Mouse (Mus musculus) cerebellum, postnatal 14 days (tissue): ENCODE measurements around the gene Iqgap1.
A peak's percentile ranks its signal among the peaks of the same experiment; 100 is the strongest.

Experiments
- DNase-seq, 2 experiments: peaks; one replicate each; pipeline ENCODE4 v3.0.0; 2021; ENCODE audit warnings: mixed read lengths in 2 of 2

The Iqgap1 gene

DNA sequence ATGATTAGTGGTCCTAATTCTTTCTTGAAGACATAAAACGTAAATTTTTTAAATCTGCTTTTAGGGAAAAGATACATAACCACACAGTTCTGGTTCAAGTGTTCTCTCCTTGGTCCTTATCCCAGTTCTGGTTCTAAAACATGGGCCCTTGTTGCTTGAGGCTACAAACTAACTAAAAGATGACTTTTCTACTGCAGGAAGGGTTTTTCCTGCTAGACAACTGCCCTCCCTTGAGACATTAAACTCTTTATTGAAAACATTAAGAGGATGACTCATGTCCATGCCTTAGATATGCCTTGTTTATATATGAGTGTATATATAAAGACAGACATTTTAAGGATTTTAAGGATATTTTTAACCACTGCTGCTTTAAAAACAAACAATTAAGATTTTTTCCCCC, 17.4 kb upstream of the Iqgap1 start:
- DNase-seq: no peak

DNA sequence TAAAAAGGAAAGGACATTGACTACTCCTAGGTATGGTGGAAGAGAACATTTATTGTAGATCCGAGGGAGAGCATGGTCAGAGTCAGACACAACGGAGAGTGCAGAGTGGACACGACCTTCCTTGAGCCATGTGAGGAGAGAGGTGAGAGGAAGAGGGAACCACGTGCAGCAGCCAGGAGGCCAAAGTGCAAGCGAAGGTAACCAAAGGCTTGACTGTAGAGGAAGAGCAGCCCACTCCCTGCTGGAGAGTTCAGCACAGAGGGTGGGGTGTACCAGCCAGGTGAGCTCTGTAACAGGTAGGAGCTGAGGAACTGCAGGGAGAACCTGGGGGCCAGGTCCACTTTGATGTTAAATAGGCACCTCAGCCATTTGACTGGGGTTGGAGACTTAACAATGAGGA, 16.4 kb upstream of the Iqgap1 start:
- DNase-seq: no peak

DNA sequence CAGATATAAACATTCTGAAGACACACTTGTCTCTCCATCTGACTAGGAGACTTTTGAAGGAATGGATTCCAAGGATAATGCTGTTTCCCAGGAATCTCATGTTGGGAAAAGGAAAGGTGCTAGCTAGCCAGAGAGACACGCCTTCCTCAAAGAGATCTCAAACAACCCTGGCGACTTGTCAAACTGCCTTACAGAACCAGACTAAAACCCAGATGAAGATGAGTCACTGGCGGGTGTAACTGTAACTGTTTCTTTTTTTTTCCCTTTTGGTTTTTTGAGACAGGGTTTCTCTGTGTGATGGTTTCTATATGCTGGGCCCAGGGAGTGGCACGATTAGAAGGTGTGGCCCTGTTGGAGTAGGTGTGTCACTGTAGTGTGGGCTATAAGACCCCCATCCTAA, 15.2 kb upstream of the Iqgap1 start:
- DNase-seq: no peak

DNA sequence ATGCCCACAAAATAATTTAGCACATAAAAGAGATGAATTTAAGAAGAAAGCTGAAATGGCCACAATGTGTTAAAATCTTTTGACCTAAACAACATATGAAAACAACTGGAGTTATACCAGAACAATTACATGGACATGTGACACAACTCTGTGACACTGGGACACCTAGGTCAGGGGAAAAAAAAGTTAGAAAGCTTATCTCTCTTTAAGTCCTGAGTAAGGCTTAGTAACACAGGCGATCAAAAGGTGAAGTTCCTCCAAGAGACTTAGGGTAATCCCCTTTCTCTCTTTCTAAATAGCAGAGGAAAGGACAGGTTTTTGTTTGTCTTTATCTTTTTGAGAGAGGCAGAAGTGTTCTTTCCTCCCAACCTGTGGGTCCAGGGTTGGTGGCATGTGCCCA, 14.5 kb upstream of the Iqgap1 start:
- no peak for DNase-seq

DNA sequence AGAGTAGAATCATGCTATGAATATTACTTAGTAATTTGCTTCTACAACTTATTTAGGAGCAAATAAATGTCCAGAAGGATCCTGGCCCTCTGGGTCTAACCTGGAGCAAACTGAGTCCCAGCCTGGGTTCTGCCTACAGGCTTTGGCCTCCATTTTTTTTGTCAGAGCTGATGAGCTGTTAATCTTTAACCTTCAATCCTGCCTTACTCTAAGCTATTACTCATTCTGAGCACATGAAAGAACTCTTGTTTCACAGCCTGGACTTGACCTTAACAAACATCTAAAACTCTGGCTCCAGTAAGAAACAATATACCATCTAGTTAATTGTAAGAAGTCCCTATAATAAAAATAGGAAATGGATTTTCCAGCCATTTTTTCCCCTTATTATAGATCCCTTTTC, 14.0 kb upstream of the Iqgap1 start:
- DNase-seq: no peak

DNA sequence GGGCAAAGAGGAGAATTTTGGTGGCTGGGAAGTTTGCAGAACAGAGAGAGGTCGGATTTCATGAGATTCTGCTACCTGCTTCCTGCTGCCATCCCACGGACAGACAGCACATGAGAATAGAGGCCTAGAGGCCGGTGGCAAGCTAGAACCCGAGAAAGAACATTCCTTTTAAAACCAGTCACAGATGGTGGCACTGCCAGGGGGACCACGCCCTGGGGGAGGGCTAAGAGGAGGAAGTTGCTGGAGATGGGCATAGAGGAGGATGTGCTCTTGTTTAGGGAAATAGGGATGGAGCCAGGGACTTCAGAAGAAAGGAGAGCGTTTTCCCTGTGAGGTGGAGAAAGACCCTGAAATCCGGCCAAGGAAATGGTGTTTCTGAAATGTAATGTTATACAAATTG, 12.5 kb upstream of the Iqgap1 start:
- no peak for DNase-seq

DNA sequence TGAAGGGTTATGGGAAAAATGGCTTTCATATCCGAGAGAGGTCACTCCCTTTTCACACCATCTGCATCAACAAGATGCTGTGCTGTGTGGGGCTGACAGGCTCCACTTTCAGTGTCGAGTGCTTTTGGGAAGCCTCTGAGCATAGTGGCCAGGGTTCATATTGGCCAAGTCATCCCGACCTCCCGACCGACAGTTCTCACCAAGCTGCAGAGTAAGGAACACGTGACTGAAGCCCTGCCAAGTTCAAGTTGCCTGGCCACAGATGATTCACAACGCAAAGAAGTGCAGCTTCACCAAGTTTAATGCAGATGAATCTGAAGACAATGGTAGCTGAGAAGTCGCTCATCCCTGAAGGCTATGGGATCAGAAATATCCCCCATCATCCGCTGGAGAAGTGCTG, 12.0 kb upstream of the Iqgap1 start:
- no peak for DNase-seq

DNA sequence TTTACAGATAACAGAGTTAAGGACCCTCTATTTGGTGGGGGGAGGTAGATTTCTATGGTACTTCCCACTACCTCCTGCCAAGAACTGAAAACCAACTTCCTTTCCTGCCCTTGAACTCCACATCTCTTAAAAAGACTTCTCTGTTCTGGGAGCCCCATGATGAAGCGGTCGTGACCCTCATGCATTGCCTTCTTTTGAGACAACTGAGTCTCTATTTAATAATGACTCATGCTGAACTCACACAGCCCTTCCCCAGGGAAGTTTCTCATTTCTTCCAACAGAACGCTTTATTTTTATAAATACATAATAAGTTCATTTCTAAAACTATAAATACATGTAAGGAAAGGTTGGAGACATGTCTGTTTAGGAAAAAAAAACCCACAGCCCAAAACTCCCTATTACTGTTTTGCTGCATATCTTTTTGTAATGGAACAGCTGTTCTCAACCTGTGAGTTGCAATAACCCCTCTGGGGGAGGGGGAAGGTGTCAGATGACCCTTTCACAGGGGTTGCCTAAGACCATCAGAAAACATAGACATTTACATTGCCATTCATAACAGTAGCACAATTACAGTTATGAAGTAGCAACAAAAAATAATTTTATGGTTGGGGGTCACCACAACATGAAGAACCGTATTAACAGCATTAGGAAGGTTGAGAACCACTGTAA, 10.3 kb upstream of the Iqgap1 start:
- DNase-seq: no peak

DNA sequence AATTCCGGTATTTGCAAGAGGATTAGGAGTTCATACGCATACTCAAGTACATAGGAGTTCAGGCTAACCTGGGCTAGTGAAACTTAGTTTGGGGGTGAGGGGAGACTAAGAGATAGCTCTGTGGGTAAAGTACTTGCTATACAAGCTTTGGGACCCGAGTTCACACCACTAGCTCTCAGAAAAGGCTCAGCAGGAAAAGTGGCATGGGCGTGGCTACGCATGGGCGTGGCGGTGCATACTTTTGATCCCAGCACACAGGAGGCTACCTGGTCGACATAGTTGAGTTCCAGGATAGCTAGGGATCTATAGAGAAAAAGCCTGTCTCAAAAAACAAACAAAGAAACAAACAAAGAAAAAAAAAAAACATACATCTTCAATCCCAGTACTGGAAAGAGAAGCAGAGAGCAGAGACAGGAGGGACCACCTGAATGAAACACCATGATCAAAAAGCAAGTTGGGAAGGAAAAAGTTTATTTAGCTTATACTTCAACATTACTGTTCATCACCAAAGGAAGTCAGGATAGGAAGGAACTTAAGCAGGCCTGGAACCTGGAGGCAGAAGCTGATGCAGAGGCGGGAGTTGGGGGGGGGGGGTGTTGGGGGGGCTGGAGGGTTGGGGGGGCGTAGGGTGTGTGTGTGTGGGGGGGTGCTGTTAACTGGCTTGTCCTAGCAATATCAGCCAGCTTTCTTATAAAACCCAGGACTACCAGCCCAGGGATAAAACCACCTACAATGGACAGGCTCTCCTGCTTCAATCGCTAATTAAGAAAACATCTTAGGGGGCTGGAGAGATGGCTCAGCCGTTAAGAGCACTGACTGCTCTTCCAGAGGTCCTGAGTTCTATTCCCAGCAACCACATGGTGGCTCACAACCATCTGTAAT, 8.1 kb upstream of the Iqgap1 start:
- no peak for DNase-seq

DNA sequence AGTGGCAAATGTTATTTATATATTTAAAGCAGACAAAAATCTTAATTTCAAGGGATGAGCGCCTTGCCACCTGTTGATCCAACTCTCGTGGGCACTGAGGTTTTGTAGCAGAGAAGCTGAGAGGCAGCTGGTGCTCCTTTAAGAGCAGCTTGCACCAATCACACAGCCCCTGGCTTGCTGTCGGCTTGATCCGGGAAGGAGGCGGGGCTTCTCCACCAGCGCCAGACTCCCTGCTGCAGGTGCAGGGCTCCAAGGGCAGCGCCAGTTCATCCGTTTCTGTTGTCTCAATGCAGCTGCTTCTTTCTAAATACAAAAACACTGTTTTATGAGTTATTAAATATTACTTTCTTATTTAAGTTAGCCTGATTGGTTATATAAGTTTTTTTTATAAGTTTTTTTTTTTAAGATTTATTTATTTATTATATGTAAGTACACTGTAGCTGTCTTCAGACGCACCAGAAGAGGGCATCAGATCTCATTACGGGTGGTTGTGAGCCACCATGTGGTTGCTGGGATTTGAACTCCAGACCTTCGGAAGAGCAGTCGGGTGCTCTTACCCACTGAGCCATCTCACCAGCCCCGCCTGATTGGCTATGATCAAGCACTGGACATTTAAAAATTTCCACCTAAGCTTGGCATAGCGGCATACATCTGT, 7.3 kb upstream of the Iqgap1 start:
- peak; percentile 41 to 61 for DNase-seq

DNA sequence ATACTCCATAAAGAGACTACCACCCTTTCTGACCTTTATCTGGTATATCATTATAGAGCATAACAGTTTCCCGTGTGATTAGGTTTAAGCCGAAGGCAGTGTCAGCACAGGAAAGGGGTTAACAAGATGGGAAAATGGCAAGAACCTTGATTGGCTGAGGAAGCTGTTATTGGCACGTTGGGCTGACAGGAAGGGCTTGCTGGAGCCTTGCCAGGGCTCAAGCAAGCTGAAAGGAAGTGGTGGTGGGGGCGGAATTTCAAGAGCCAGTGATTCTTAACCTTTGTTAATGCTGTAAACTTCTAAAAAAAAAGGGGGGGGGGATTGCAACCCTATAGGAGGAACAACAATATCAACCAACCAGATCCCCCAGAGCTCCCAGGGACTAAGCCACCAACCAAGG, 6.4 kb upstream of the Iqgap1 start:
- DNase-seq: peak in 1 of 2 experiments; percentile 49

DNA sequence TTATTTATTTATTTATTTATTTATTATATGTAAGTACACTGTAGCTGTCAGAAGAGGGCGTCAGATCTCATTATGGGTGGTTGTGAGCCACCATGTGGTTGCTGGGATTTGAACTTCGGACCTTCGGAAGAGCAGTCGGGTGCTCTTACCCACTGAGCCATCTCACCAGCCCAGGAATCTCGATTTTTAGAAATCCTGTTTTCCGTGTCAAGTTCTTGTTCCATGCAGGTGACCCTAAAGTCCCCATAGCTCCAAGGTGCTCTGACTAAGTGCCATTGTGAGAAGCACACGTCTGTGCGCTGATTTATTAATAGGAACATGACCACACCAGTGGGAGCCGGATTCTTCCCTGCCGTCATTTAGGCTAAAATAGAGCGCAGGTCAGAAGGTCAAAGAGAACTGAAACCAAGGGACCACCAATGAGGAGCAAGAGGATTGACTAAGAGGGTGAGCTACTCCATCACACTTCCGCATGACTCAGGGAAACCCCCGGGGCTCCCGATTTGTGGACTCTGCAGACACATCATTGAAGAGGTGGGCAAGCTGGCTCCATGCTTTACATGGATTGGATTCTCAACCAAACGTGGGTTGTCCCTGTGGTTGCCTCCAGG, 4.5 kb upstream of the Iqgap1 start:
- DNase-seq: no peak

DNA sequence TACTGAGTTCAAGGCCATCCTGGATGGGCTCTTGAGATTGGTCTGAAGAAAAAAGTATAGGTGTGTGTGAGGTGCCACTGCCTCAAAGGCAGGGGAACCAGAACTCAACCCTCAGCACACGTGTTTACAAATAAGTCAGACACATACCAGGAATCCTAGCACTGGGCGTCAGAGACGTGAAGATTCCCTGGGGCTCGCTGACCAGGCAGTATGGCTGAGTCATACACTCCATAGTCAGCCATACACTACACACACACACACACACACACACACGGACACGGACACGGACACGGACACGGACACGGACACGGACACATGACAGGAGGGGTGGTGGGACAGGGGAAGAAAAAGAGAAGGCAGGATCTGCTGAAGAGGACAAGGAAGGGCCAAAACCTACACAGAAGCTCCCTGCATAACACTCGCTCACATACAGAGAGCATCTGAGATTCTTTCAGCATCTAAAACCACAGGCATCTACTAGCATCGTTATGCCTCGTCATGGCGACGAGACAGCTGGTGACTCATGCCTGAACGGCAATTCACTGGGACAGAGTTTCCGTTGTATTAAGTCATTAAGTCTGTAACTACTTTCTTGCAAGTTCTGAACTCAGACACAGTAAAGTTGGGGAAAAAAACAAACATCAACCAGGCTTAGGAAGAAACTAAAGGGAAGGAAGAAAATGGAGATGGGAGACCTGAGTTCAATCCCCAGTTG, 2.5 kb upstream of the Iqgap1 start:
- DNase-seq: no peak

DNA sequence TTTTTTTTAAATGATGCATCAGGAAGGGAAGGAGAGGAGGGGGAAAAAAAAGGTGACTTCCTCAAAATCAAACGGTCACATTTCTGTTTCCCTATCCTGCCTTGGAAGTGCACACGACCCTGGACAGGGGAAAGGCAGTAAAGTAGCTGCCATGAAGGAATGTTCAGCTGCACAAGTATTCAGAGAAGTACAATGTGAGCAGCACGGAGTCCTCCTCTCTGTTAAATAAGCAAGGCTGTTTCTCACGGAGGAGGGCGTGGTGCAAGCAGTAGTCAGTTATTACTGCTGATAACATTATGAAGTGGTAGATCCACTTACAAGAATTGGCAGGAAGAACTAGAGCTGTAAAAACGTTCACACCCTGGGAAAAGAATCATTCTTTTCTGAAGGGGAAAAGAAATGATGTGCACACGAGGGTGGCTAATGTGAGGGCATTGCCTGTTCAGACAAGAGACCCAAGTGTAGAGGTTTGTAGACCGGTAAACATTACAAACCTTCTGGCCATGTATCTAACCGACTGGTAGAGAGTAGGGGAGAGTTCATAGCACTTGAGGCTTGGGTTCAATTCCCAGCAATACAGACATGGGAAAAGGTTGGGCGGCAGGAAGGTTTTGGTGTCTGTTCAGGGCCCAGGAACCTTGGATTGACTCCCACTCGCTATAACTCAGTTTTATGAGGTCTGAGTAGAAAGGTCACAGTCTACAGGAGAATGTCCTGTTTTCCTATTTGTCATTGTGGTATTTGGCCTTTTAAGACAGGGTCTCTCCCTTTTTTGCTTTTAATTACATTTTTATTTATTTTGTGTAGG, 1.7 kb downstream of the Iqgap1 start:
- DNase-seq: no peak

DNA sequence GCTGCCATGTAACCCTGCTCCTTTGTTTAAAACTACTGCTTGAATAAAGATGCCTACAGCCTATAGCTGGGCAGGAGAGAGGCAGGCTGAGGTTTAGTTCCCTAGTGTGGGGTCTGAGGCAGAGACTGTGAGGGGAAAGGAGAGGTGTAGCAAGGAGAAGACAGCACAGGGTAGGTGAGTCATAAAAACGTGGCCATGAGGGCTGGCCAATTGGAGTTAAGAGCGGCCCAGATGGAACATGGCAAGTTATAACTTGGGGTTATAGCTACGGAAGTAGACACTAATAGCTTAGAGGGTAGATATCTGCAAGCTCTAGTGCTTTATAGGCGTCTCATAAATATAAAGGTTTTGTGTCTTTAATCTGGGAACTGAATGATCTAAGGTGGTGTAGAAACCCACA, 2.5 kb downstream of the Iqgap1 start:
- DNase-seq: no peak

DNA sequence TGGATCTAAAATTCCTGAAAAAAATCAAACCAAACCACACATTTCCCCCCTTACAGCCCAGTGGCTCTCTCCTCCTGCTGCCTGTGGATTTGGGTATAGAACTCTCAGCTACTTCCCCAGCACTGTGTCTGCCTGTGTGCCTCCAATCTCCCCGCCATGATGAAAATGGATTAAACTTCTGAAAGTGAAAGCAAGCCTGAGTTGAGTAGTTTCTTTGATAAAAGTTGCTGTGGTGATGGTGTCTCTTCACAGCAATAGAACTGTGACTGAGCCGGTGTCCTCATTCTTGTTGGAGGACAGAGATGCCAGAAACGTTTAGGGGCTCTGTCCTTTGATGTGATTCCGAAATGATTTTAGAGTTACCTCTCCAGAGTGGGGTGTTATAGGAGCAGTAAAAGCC, 4.9 kb downstream of the Iqgap1 start:
- no peak for DNase-seq

DNA sequence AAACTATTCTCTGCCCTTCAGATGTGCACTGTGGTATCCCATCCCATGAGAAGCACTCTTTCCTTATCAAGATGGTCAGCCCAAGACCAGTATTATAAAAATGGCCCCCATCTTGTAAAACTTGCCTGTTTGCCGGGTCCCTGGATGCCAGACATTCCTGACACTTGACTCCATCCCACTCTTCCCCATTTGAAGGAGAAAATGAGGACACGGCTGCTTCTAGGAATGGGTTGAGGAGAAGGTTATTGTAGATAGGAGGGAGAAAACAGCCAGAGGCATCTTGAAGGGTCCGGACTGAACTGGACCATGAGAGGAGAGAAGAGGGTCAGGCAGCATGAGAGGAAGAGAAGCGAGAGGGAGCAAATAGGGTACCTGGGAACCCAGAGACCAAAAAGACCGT, 9.1 kb downstream of the Iqgap1 start:
- DNase-seq: no peak

DNA sequence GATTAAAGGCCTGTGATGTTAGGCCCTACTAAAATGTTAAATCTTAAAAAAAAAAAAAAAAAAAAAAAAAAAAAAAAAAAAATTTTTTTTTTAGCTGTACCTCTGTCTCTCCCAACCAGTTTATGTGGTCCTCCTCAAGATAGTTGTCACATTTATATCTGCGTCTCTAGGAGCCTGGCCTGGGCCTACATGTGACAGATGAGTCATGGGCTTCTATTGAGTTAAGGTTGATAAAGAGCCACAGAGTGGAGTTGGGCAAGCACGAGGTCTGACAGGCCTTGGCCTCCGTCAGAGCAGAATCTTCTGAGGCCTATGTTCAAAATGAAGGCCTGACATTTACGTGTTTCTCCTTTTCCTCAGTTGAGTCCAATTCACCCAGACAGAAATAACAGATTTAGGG, 12.4 kb downstream of the Iqgap1 start:
- DNase-seq: no peak

DNA sequence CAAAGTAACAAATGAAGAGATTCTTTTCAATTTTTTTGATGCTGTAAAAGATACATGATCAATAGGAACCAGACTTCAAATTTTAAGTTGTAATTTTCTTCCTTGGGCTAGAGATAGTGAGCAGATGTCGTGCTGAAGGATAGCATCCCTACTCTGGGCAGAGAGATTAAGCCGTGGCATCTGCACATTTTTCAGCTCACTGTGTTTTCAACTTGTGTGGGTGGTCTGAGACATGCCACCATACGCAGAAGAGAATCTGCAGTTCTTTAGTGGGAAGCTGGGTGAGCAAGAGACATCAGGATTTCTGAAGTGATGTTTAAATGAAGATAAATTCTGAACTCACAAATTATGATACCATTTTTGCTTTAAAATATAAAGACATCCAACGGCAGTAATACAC, 19.4 kb downstream of the Iqgap1 start:
- no peak for DNase-seq

DNA sequence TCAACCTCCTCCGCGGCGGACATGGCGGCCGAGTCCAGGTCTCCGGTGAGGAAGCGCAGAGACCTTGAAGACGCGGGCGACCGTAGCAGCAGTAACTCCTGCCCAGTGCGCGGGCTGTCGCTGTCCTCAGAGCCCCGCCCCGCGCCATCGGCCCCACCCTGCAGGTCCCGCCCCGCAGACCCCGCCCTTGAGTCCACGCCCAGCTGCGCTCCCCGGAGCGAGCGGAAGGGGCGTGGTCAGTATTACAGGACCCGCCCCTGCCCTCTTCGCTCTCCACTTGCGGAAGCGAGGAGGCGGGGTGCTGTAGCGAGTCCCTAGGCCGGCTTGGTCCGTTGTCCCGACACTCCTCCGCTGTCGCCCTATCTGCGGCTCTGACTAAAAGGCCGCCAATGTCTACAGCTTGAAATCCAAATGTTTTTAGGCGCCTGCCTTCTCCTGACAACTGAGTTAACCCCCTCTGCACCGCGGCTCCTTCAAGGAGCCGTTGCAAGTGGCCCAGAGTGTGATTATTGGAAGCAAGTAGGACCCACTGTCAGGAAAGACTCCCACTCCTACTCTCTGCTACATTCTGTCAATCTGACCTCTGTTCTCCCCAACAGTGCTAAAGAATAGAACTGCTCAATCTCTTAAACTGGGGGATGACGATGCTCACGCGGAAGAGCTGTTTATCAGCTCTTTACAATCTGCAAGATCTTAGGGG, 22.5 kb downstream of the Iqgap1 start:
- peak; percentile 96 to 97 for DNase-seq

DNA sequence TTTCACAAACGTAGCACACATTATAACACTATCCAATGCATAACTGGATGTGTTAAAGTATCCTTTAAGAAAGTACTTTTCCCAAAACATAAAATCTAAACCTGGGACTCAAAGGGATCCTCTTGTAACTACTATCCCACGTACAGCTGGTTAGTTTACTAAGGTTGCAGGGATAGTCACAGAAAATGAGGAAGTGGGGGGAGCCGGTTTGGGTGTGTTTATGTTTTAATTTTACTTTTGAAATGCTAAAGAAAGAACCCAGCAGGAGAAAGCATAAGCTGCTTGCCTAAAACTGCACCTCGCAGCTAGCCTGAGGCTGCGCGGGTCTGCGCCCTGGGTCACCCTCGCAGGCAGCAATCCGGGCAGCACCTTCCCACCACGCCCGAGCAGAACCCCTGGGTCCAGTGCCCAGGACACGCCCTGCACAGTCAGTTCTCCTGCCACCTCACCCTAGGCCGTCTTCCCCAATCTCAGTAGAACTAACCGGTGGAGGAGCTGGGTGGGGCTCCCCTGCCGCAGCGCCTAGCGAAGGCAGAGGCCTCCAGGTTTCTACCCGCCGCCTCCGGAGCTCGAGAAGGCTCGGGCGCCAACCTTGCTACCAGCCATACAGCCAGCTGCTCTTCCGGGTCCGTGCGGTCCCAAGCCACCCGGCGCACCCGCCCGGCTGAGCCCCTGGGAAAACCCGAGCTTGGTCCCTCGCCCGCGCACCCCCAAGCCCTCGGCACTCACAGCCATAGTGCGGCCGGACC, 23.2 kb downstream of the Iqgap1 start:
- no peak for DNase-seq
